33 mouse cellular contexts compared by ENCODE assay signal in genomic region chr1:35706336-35706735, GRCm38 (mm10).
"Had no signal": no experiment of that assay in that cellular context is flagged by ENCODE, and none has a peak within 500 bp of the region (broad histone marks: within the 10 kb centered on the region; RNA-seq: fewer than 3 reads in every experiment).

No protein-coding gene starts in this region.

- H3K36me3 ChIP-seq: heart, embryonic 13.5 days; heart, embryonic 15.5 days; hindbrain, embryonic 10.5 days; hindbrain, embryonic 12.5 days; hindbrain, embryonic 13.5 days; hindbrain, embryonic 15.5 days; intestine, embryonic 15.5 days; kidney, embryonic 15.5 days had no signal

- ATAC-seq: hindbrain, embryonic 16.5 days; hindbrain, postnatal 0 days; inflammation-experienced regulatory T-cells, adult 6 months; intestine, embryonic 15.5 days; intestine, embryonic 16.5 days; intestine, postnatal 0 days had no signal

- H3K9ac ChIP-seq: heart, embryonic 13.5 days; heart, embryonic 15.5 days; hindbrain, embryonic 12.5 days; hindbrain, embryonic 13.5 days; hindbrain, embryonic 14.5 days; hindbrain, embryonic 15.5 days; intestine, embryonic 15.5 days; kidney, embryonic 15.5 days had no signal

- DNase-seq: heart, postnatal 10 days; heart, postnatal 14 days; heart, postnatal 36 days; heart, postnatal 4 days; kidney, adult 11 months; kidney, adult 18-20 months; kidney, adult 2 months; kidney, adult 8-10 months; kidney, adult 9 months; kidney, postnatal 10 days; kidney, postnatal 14 days; kidney, postnatal 25 days; kidney, postnatal 36 days; kidney, postnatal 4 days; layer of hippocampus, adult 9-11 months; layer of hippocampus, postnatal 36 days had no signal

- H3K27ac ChIP-seq: heart, embryonic 13.5 days; heart, embryonic 15.5 days; hindbrain, embryonic 10.5 days; hindbrain, embryonic 12.5 days; hindbrain, embryonic 13.5 days; hindbrain, embryonic 14.5 days; hindbrain, embryonic 15.5 days; hindbrain, postnatal 0 days; intestine, embryonic 15.5 days; kidney, embryonic 15.5 days; kidney, postnatal 0 days; layer of hippocampus, adult 2 months; left cerebral cortex, adult 2 months had no signal

- H3K4me1 ChIP-seq: heart, embryonic 13.5 days; heart, embryonic 15.5 days; hindbrain, embryonic 12.5 days; hindbrain, embryonic 13.5 days; hindbrain, embryonic 15.5 days; intestine, embryonic 15.5 days; kidney, embryonic 15.5 days had no signal

- H3K27me3 ChIP-seq: heart, embryonic 13.5 days; heart, embryonic 15.5 days; hindbrain, embryonic 12.5 days; hindbrain, embryonic 13.5 days; hindbrain, embryonic 15.5 days; intestine, embryonic 15.5 days; kidney, embryonic 15.5 days had no signal

- H3K9me3 ChIP-seq: heart, embryonic 13.5 days; heart, embryonic 15.5 days; hindbrain, embryonic 10.5 days; hindbrain, embryonic 12.5 days; hindbrain, embryonic 13.5 days; hindbrain, embryonic 15.5 days; intestine, embryonic 15.5 days; kidney, embryonic 15.5 days had no signal

- H3K4me2 ChIP-seq: heart, embryonic 13.5 days; heart, embryonic 15.5 days; hindbrain, embryonic 12.5 days; hindbrain, embryonic 13.5 days; hindbrain, embryonic 14.5 days; hindbrain, embryonic 15.5 days; intestine, embryonic 15.5 days; kidney, embryonic 15.5 days had no signal

- H3K4me3 ChIP-seq: heart, embryonic 13.5 days; heart, embryonic 15.5 days; hindbrain, embryonic 10.5 days; hindbrain, embryonic 12.5 days; hindbrain, embryonic 13.5 days; hindbrain, embryonic 15.5 days; intestine, embryonic 15.5 days; kidney, embryonic 15.5 days; layer of hippocampus, adult 2 months; left cerebral cortex, adult 2 months had no signal
